Mouse (Mus musculus): Measurements from ENCODE around the gene Brpf1.

Brpf1 gene

GRCm38 (mm10) chr6:113362241-113362640, 55.3 kb downstream of the Brpf1 start:
- no peak for DNase-seq

GRCm38 (mm10) chr6:113364518-113365135, 57.7 kb downstream of the Brpf1 start:
- no peak for DNase-seq

GRCm38 (mm10) chr6:113366639-113367038, 59.7 kb downstream of the Brpf1 start:
- no peak for DNase-seq

- DNase-seq = no peak
Observed at GRCm38 (mm10) chr6:113367574-113367973, 60.6 kb downstream of the Brpf1 start.

- DNase-seq = no peak
Observed at GRCm38 (mm10) chr6:113368124-113368523, 61.2 kb downstream of the Brpf1 start.

GRCm38 (mm10) chr6:113368577-113368976, 61.6 kb downstream of the Brpf1 start:
- no peak for DNase-seq

GRCm38 (mm10) chr6:113370194-113370929, 63.4 kb downstream of the Brpf1 start:
- no peak for DNase-seq

- no peak for DNase-seq
Observed at GRCm38 (mm10) chr6:113373491-113373890, 66.6 kb downstream of the Brpf1 start.

Measured in lung, postnatal 14 days (tissue).